Mouse (Mus musculus): Measurements from ENCODE around the gene Mgrn1.

Mgrn1 gene

DNA sequence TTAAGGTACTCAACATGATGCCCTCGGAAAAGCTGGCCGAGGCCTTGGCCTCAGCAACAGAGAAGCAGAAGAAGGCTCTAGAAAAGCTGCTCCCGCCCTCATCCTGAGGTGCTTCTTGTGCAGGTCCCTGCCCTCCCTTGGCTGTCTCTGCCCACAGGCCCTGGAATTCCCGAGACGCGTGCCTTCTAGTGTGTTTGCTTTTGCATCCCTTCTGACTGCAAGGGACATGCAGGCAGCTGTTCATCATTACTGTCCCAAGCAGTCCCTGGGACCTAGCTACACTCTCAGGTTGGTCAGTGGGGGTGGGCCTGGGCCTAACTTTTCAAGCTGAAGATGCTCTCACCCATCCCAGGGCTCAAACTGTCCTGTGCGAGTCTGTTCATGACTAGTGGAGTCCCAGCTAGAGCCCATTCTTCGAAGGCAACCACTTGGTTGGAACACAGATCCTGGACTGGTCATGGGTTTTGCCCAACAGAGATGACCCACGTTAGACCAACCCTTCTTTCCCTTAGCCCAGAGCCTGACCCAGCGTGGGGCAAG, 54.3 kb downstream of the Mgrn1 start:
- no peak for DNase-seq (ENCODE audit: low read depth, low spot score)

DNA sequence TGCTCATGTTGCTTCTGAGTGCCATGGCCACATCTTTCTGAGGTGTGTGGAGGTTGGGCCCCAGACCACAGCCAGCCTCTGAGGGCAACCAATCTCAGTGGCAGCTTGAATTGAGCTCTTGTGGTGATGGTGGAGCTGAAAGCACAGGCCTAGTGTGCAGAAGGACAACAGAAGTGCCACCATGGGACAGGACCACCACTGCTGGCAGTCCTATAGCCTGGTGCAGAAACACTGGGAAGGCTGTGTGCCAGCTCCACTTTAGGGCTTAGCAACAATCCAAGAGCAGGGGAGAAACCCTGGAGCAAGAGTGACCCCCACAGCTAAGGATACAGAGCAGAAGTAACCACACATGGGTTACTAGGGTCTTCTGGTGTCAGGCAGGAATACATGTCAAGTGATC, 55.0 kb downstream of the Mgrn1 start:
- DNase-seq (ENCODE audit: low read depth, low spot score): no peak

DNA sequence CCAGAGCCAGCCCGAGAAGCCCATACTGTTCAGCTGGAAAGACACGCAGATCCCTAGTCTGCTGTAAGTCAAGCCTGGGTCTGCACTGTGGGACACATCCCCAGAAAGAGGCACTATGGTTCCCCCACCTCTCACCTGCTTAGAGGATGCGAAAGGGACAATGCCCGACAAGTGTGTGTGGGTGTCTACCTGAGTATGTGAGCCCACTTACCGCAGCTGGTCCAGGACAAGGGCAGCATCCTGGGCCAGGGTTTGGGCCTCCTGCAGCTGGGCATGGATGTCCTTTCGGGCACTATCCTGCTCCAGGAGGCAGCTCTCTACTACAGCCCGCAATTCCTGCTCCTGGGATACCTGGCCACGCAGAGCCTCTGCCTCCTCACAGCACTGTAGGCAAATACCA, 56.8 kb downstream of the Mgrn1 start:
- no peak for DNase-seq (ENCODE audit: low read depth, low spot score)

DNA sequence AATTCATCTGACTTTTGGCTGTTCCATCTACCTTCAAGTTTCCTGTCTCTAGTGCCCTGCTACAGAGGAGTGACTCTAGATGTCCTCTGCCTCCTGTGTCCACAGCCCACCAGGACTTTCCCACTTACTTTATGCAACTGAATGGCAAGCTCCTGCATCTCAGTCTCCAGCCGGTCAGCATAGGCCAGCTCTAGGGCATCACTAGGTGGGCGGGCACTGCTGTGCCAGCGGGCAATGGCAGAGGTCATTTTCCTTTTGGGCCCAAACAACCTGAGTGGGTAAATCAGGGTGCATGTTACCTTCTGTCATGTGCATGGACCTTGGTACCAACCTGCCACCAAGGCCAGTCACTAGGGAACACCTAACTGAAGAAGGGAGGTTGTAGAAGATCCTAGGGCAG, 57.4 kb downstream of the Mgrn1 start:
- DNase-seq (ENCODE audit: low read depth, low spot score): no peak

DNA sequence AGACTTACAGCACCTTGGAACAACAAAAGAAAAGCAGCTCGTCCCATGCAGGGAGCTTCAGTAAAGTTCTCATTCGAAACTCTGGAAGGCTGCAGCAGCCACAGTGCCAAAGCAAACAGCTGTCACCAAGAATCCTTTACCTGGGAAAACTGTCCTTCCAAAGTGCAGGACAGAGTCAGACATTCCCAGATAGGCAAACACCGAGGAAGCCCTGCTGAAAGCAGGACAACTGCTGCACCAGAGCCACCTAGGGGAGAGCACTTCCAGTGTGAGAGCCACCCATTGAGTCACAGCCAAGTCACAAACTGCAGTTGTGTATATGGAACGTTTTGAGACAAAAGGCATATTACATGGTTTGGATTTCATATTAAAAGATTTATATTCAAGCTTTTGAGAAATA, 59.4 kb downstream of the Mgrn1 start:
- no peak for DNase-seq (ENCODE audit: low read depth, low spot score)

DNA sequence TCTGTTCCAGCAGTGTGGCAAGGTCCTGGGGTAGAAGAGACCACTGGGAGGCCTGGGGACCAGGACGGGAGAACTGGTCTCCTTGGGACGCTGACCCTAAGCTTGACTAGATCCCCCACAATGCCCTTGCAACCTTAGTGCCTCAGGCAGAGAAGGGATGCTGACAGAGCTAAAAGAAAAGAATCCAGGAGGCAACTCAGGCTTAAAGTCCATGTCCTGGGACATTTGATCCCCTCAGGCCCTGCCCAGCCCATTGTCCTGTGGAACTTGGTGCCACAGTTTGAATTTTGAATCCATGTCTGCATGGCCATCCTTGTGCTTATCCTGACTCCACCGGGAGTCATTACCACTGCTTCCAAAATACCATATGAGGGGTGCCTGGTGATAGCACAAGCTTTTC, 60.1 kb downstream of the Mgrn1 start:
- no peak for DNase-seq (ENCODE audit: low read depth, low spot score)

DNA sequence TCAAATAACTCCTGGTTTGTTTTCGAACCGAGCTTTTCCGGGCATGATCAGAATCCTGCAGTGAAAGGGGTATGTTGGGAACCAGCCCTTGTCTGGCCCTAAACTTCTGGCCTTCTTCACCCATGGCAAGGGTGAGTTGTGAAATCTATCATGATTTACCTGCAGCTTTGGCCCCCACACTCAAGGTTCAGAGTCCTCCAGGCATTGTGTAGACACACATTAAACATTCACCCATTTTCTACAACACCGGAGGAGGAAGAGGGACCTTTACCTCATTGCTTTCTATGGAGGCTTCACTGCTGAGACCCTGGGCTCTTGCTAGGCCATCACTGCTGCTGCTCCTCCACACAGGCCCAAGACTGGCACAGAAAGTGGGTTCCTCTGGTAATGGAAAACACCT, 61.3 kb downstream of the Mgrn1 start:
- no peak for DNase-seq (ENCODE audit: low read depth, low spot score)

DNA sequence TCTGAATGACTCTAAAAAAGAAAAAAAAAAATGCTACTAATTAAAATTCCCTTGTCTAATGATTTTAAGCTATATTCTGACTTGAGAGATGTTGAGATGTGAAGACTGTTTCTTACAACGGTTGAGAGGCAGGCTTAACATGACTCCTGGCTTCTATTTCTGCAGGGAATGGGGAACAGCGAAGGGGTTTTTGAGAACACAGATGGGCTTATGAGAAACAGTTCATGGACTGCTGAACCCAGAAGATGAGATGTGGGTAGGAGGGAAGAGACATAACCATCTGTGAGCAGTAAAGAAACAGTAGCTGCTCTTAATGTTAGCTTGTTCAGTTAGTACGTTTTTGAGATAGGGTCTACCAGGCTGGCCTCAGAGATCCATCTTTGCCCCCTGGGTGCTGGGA, 70.6 kb downstream of the Mgrn1 start:
- no peak for DNase-seq (ENCODE audit: low read depth, low spot score)

DNA sequence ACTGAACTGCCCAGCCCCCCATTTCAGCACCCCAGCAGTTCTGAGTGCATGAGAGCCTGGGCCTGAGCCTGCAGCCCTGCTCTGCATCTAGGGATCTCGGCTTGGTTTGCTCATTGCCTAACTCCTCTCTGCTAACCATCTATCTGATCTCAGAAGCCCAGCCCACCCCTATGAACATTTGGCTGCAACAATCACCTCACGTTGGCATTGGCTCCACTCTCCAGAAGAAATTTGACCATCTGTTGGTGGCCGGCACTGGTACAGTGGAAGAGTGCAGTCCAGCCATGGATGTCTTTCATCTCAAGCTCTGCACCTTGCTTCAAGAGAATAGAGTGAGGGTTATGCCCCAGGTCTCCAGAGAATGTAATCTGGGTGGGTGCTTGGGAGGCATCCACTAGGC, 71.4 kb downstream of the Mgrn1 start:
- DNase-seq (ENCODE audit: low read depth, low spot score): no peak

DNA sequence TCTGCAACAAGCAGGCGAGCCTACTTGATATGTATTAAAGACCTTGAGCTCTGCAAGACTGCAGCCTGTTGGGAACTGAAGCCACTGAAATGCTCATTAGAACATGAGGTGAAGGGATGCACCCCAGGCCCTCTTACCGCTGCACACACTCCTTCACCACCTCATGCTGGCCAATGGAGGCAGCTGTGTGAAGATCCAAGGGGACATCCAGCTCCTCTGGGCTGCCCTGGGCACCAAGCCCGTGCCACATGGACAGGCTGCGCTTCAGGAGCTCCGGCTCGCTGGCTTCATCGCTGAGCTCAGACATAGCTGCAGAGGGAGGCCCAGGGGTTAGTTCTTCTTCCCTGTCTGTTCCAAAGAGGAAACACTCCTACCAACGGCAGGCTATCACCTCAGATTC, 74.2 kb downstream of the Mgrn1 start:
- no peak for DNase-seq (ENCODE audit: low read depth, low spot score)

DNA sequence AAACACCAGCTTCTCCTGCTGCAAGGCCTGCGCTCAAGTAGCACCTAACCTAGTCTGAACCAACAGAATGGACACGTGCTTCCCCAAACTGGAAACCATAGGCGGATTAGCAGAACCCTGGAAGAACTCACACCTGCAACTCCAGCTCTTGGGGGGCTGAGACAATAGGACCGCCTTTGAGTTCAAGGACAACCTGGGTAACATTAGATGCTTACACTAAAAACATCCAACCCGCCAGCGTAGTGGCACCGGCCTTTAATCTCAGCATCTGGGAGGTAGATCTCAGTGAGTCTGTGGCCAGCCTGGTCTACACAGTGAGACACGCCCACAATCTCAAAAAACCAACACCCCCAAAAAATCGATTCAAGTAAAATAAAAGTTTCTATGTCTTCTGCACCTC, 77.3 kb downstream of the Mgrn1 start:
- no peak for DNase-seq (ENCODE audit: low read depth, low spot score)

DNA sequence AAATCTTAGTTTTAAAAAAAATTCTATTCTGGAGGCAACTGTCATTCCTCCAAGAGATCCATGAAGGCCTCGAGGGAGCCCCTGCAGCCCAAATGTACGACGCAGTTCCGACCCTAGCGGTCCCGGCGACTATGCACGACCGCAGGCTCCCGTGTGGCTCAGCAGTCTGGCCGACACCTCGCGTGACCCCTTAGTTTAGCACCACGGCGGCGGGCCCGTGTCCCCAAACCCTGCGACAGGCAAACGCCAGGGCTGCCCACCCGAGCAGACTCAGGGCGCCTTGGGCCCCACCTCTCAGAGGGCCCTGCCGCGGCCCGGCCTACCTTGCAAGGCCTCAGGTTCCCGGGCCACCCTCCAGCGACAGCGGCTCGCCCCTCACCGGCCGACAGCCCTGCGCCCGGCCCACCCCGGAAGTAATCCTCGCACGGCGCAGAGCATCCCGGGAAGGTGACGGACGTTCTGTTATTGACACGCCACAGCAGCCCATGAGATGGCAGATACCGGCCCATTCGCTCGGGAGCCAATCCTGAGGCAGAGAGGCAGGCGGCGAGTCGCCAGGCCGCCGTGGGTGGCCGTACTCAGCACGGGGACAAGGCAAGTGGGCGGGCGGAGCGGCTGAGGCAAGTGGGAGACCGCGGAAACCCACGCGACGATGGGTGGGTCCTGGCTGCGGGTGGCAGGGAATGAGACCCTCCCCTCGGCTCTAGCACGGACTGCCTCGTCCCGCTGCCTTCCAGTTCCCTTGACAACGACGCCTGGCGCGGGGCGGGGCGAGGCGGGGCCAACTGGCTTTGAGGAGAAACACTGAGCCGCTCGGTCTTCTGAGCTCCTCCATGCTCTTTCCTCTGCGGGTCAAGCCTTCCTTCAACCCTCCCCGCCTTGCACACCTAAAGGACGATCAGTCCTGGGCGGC, 78.0 kb downstream of the Mgrn1 start, which contains the start of gene Anks3:
TSS of gene Anks3 (minus strand) at position 409 of the 913 bp plus-strand sequence.
- DNase-seq (ENCODE audit: low read depth, low spot score): peak; percentile 84

DNA sequence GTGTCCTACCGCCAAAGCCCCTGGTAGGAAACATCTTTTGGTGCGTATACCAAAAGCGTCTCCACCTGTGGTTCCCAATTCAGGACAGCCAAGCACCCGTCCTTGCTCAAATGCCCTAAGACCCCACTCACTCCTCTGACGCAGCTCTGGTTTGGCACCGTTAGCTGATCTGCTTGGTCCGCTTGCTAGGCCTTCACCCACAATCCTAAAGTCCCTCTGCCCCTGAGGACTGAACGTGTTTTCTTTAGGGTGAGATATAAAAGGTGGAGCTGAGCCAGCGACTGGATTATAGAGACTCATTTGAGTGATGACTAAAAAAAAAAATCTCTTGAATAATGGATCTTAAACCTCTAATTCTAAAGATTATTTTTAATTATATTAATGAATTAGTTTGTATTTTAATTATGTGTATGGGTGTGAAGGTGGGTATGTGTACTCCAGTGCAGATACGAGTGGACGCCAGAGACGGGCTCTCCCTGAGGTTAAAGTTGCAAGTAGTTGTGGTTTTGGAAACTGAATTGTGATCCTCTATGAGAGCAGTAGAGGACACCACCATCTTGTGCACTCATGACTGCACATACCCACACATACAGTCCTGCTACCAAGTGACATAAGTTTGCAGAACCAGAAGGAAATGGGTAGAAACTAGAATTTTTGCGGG, 78.8 kb downstream of the Mgrn1 start:
- no peak for DNase-seq (ENCODE audit: low read depth, low spot score)

DNA sequence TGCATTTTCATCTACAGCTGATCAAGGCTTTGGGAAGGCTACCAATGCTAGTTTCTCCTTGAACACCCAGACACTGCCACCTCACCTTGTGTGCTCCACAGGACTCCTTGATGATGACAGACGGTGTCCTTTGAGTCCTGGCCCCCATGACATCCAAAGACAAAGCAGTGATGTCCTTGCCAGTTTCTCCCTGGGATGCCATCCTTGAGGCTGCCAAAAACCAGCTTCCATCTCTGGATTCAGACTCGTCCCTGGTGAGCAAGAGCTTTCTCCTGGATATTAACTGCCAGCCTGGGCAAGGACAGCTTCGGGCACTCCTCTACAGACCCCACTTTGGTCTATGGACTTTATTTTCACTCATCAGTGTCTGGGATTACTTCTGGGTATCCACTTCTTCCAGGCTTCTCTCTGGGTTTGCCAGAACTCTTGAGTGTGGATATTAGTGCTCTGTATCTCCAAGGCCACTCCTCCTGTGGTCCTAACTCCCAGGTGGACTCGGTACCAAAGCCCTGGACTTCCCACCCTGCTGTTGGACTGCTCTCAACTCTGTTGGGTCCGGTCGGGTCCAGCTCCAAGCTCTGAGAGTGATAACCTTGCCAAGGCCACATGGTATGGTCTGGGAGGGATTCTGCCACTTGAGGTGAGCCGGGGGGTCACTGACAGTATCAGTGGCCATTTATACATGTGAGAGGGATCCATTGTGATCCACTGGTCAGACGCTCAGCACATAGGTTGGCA, 79.5 kb downstream of the Mgrn1 start:
- DNase-seq (ENCODE audit: low read depth, low spot score): no peak

DNA sequence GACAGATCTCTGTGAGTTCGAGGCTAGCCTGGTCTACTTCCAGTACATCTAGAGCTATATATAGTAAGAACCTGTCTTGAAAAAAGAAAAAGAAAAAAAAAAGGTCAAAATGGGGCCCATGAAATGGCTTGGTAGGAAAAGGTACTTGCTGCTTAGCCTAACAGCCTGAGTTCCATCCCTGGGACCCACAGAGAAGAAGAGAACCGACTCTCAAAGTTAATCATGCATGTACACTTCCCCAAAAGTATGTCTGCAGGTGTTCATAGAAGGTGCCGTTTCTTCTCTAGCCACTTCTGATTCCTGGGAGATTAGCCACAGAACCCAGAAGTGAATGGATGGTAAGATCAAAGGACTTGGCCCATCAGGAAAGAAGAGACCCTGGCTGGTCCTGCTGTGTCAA, 82.4 kb downstream of the Mgrn1 start:
- DNase-seq (ENCODE audit: low read depth, low spot score): no peak

DNA sequence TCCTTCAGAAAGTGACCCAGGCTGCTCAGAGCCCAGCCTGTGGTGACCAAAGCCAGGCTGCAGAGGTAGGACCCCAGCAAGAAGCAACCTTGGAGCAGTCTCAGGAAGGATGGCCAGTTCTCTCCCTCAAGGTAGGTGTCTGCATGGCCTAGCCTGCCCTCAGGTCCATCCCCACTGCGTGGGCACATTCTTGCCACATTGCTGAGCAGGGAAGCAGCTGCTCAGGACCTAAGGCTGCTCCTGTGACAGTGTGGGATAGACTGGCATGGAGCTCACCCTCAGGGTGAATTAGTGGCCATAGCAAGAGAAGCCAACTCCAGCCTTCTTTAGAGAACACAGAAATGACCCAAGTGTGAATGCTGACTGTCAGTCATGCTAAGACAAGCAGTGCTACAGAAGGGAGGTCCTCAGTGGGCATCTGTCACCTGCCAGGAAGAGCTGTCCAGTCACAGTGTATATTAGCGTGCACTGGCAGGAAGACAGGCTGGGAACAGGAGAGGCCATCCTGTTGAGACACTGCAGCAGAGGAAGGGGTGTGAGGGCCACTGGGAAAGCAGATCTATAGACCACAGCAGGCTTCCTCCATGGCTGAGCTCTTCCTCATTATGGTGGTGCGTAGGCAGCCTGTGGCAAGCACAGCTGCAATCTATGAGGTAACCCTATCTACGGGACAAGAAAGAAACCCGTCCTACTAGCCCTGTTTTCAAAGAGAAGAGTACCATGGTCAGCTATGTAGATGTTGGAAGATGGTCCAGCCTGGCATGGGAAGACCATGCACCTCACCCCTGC, 83.2 kb downstream of the Mgrn1 start:
- DNase-seq (ENCODE audit: low read depth, low spot score): no peak

DNA sequence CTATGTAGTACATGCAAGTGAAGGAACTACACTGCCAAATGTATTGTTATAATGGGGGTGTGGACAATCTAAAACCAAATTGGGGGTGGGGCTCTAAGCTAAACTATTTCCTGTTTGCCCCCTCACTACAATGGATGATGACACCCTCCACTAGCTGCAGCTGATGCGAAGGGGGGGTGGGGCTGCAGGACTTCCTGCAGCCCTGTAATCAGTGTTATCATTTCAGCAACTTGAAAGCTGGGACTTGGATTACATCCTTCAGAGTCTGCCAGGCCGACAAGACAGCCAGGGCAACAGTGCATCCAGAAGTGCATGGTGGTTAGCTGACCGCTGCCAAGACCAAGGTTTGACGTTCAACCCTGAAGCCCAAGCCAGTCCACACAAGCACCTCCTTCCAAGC, 85.6 kb downstream of the Mgrn1 start:
- DNase-seq (ENCODE audit: low read depth, low spot score): no peak

DNA sequence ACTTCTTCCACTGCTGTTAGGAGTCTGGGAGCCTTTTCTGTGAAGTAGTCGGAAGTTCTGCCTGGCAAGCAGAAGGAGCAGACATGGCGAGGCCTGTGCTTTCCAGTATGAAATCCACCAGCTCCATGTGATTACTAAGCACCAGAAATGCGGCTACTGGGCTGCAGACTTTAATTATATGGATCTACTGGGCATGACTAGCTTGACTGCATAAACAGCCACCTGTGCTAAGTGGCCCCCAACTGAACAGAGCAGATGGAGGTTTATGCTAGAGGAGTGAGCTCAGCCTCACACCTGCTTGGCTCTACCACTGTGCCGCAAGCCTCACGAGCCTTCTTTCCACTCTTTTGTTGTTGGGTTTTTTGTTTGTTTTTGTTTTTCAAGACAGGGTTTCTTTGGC, 88.5 kb downstream of the Mgrn1 start:
- DNase-seq (ENCODE audit: low read depth, low spot score): no peak

DNA sequence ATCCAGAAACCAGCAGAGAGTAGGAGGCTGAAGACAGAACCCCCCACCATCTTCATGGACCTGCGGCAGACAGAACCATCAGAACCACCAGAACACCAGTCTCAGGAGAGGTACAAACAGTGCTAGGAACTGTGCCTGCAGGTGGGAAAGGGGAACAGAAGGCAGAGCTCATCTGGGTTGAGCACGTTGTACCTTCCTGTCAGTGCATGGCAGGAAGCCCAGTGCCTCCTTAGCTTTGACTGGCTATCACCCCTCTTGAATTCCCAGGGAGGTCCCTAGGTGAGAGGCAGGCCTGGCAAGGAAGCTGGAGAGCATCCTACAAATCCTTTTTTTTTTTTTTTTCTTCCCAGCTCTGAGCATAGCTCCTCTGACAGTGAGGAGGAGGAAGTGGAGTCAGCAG, 90.1 kb downstream of the Mgrn1 start:
- no peak for DNase-seq (ENCODE audit: low read depth, low spot score)

DNA sequence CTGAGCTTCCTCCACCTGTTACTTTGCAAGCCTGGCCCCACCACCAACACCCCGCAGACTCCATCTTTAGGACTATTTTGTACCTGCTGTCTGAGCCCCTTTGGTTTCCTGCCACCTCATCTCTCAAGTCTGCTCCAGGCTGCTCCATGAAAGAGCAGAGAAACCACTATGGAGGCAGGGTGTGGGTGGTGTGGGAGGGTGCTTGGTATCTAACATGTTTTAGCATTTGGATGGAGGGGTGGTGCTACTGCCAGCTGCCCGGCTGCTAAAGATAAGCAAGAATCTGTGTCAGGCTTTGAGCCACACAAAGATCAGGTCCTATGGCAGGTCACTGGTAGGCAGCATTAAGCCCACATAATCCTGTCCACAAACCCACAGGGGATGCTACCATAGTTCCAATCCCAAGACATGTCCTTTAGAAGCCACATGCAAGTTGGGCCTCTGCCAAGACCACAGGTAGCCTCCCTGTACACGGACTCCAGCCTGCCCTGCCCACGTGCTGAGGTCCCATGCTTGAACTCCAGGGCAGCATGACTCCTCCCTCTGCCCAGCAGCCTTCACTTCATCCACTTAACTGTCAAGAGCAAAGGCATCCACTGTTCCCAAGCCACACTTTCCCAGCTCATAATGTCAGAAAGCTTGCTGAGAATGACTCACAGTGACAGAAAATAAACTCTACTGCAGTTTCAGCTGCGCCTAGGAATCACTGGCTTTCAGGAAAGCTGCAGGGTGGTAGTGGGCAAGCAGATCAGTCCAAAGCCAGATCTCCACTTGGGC, 92.4 kb downstream of the Mgrn1 start:
- no peak for DNase-seq (ENCODE audit: low read depth, low spot score)
